Mouse (Mus musculus) forebrain, postnatal 0 days (tissue): ENCODE data around the gene Gm10406. TPM values are rescaled to one million over a fixed set of nuclear protein-coding genes. Genes with fewer than 3 reads are reported as not detected.
"Not testable (repeated sequence)": the region's sequence is repeated elsewhere in the genome, so short reads cannot be mapped to it uniquely, and the experiment has no call there.

ENCODE experiments used
- ATAC-seq: fragments of 200-750 bp; cut with Nextera tagmentation; 2 replicates; pipeline ENCODE4 v1.8.0; 2017; ENCODE audit warnings: mild to moderate bottlenecking, moderate library complexity
- DNase-seq: peaks from one replicate; pipeline ENCODE4 v3.0.0-alpha.2; 2015
- H3K27ac ChIP-seq: fragments of 300-500 bp; sonication (generic); 2 replicates; pipeline ENCODE4 v1.5.1; 2014; ENCODE audit warnings: low read depth, mild to moderate bottlenecking, antibody characterized with exemption, low read length, moderate library complexity, mixed read lengths
- H3K27me3 ChIP-seq: fragments of 300-500 bp; sonication (generic); 2 replicates; pipeline ENCODE4 v1.6.1; 2014; ENCODE audit warnings: mild to moderate bottlenecking, low read length, mixed read lengths; ENCODE audit not compliant: insufficient read depth
- H3K36me3 ChIP-seq: fragments of 300-500 bp; sonication (generic); 2 replicates; pipeline ENCODE4 v1.6.1; 2014; ENCODE audit warnings: mild to moderate bottlenecking, moderate library complexity; ENCODE audit not compliant: insufficient read depth
- H3K4me1 ChIP-seq: fragments of 300-500 bp; sonication (generic); 2 replicates; pipeline ENCODE4 v1.6.1; 2014; ENCODE audit warnings: antibody characterized with exemption; ENCODE audit not compliant: insufficient read depth
- H3K4me2 ChIP-seq: fragments of 300-500 bp; sonication (generic); 2 replicates; pipeline ENCODE4 v1.6.1; 2014; ENCODE audit warnings: low read depth, mild to moderate bottlenecking, moderate library complexity
- H3K4me3 ChIP-seq: fragments of 300-500 bp; sonication (generic); 2 replicates; pipeline ENCODE4 v1.5.1; 2014; ENCODE audit warnings: low read depth, low read length, mixed read lengths
- H3K9ac ChIP-seq: fragments of 300-500 bp; sonication (generic); 2 replicates; pipeline ENCODE4 v1.6.1; 2014; ENCODE audit warnings: mild to moderate bottlenecking
- H3K9me3 ChIP-seq: fragments of 300-500 bp; sonication (generic); 2 replicates; pipeline ENCODE4 v1.6.1; 2016; ENCODE audit warnings: low read length
- CTCF ChIP-seq: sonication (generic); IDR thresholded peaks from 2 replicates; pipeline ENCODE4 v1.5.1; 2016; ENCODE audit warnings: antibody characterized with exemption, control low read depth, low read depth
- WGBS: fragments of 180-500 bp; shearing (Covaris S2); extraction: QIAGEN DNeasy Blood & Tissue Kit; methylation state at CpG from one replicate; pipeline ENCODE4 v1.1.7; 2014; 5-methylcytosine and 5-hydroxymethylcytosine counted together
- polyA plus RNA-seq: library from polyadenylated mRNA; unstranded; fragments of >200 nt; fragmentation: Nextera tagmentation; extraction: Ambion mirVana; gene quantifications from 2 replicates; pipeline ENCODE4 v1.2.1, GENCODE M21; 2015
- total RNA-seq: library from RNA; depleted of rRNA; stranded (reverse); fragments of >200 nt; gene quantifications from 2 replicates; pipeline ENCODE4 v1.2.3, GENCODE M21; 2014; rRNA removed

The Gm10406 gene
- total RNA-seq: 3.9 and 6.5 TPM in 2 replicates
- polyA plus RNA-seq: 5.4 and 6.8 TPM in 2 replicates

- Histone ChIP-seq H3K9ac (peak within 1 kb of the TSS; percentile 66), H3K4me2 (peak within 1 kb of the TSS; percentile 90), H3K4me3 (peak within 1 kb of the TSS; percentile 41)
- H3K36me3 ChIP-seq, H3K4me1 ChIP-seq, H3K27ac ChIP-seq, ATAC-seq, H3K27me3 ChIP-seq, H3K9me3 ChIP-seq: not testable (repeated sequence)
- peak; percentile 50 for DNase-seq
- 0 out of 2 replicates have a peak, but pooled peaks have one; percentile 39 for TF ChIP-seq CTCF
- 2% methylated on average over 34 of the region's 70 CpGs for WGBS
These were observed at the start of gene Gm10406 for GRCm38 (mm10) chr14:7026781-7027749. Gene Gm10406, minus strand, starts transcription at chr14:7027449.

GRCm38 (mm10) chr14:7044870-7045269, 17.6 kb upstream of the Gm10406 start, which contains the start of gene Gm3685:
Gene Gm3685, minus strand, starts transcription at chr14:7044970.
- not testable (repeated sequence) for H3K36me3 ChIP-seq, DNase-seq, ATAC-seq, H3K27ac ChIP-seq, H3K4me3 ChIP-seq, H3K4me1 ChIP-seq, H3K4me2 ChIP-seq, H3K9me3 ChIP-seq, H3K27me3 ChIP-seq, H3K9ac ChIP-seq
- no CpG with 5 or more reads among the region's 2 CpGs for WGBS

GRCm38 (mm10) chr14:7026274-7026673, 975 bp downstream of the Gm10406 start:
- H3K4me1 ChIP-seq, H3K27me3 ChIP-seq, ATAC-seq, DNase-seq, H3K36me3 ChIP-seq, H3K27ac ChIP-seq, H3K9me3 ChIP-seq, H3K9ac ChIP-seq: not testable (repeated sequence)
- peak; percentile 52 for TF ChIP-seq CTCF
- 4% methylated on average over 9 of the region's 9 CpGs for whole genome bisulfite sequencing
- Histone ChIP-seq H3K4me2 (peak overlapping the region; percentile 90), H3K4me3 (peak overlapping the region; percentile 41; the same call in 1 of the 2 replicates)

- H3K36me3 ChIP-seq, H3K27me3 ChIP-seq, H3K4me1 ChIP-seq, H3K9me3 ChIP-seq, ATAC-seq, H3K4me2 ChIP-seq, DNase-seq, H3K27ac ChIP-seq, H3K4me3 ChIP-seq, H3K9ac ChIP-seq: not testable (repeated sequence)
- 45% methylated on average over 1 of the region's 2 CpGs for WGBS
These were observed 53.5 kb downstream of the Gm10406 start, which contains the start of gene Gm6356 for GRCm38 (mm10) chr14:6973718-6974117. Gene Gm6356, minus strand, starts transcription at chr14:6973818.

Other genes starting within 250 kb of the Gm10406 start
- gene Gm3642, start 187.1 kb downstream of the Gm10406 start, total RNA-seq: not detected in 2 replicates
- gene Gm3642, start 187.1 kb downstream of the Gm10406 start, polyA plus RNA-seq: not detected in 2 replicates
- gene Gm3667, start 137.5 kb downstream of the Gm10406 start, total RNA-seq: 10.6 and 13.5 TPM in 2 replicates
- gene Gm3667, start 137.5 kb downstream of the Gm10406 start, polyA plus RNA-seq: 15.1 and 16.3 TPM in 2 replicates
- not detected in 2 replicates for gene Gm6356, start 53.6 kb downstream of the Gm10406 start, total RNA-seq
- gene Gm6356, start 53.6 kb downstream of the Gm10406 start, polyA plus RNA-seq: not detected in 2 replicates
- gene Gm3685, start 17.5 kb upstream of the Gm10406 start, total RNA-seq: not detected in 2 replicates
- gene Gm3685, start 17.5 kb upstream of the Gm10406 start, polyA plus RNA-seq: not detected in 2 replicates
- gene Gm3696, start 73.2 kb upstream of the Gm10406 start, total RNA-seq: 9.0 and 9.1 TPM in 2 replicates
- 7.6 and 7.7 TPM in 2 replicates for gene Gm3696, start 73.2 kb upstream of the Gm10406 start, polyA plus RNA-seq
- gene Gm6676, start 98.0 kb upstream of the Gm10406 start, total RNA-seq: not detected in 2 replicates
- gene Gm6676, start 98.0 kb upstream of the Gm10406 start, polyA plus RNA-seq: not detected in 2 replicates
- 6.9 and 7.5 TPM in 2 replicates for gene Gm3512, start 147.1 kb upstream of the Gm10406 start, total RNA-seq
- 10.4 and 10.6 TPM in 2 replicates for gene Gm3512, start 147.1 kb upstream of the Gm10406 start, polyA plus RNA-seq
- gene Gm16434, start 167.1 kb upstream of the Gm10406 start, total RNA-seq: not detected in 2 replicates
- not detected in 2 replicates for gene Gm16434, start 167.1 kb upstream of the Gm10406 start, polyA plus RNA-seq
- not detected in 2 replicates for gene Gm3727, start 237.3 kb upstream of the Gm10406 start, total RNA-seq
- not detected in 2 replicates for gene Gm3727, start 237.3 kb upstream of the Gm10406 start, polyA plus RNA-seq